Mouse (Mus musculus) liver, postnatal 0 days (tissue): ENCODE results near the gene Top3b.
"Not testable (repeated sequence)": the region's sequence is repeated elsewhere in the genome, so short reads cannot be mapped to it uniquely, and the experiment has no call there.

ENCODE experiments used
- CTCF ChIP-seq: sonication (generic); IDR thresholded peaks from 2 replicates; pipeline ENCODE4 v1.5.1; 2016; ENCODE audit warnings: antibody characterized with exemption, low read depth
- EP300 ChIP-seq: IDR thresholded peaks from 2 replicates; pipeline ENCODE4 v1.6.1; 2016; ENCODE audit warnings: antibody characterized with exemption, low read depth, mild to moderate bottlenecking

DNA sequence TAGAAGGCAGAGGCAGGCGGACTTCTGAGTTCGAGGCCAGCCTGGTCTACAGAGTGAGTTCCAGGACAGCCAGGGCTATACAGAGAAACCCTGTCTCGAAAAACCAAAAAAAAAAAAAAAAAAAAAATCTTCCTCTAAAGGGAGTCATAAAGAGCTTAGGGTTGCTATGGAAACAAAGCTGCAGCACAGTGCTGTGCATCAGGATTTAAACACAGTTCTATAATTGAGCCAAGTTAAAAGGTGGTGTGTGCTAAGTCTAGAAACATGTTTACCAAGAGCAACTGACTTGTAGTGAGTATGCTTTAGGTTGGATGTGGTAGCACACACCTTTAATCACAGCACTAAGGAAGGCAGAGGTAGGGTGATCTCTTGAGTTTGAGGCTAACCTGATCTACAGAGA lies 58.4 kb downstream of the Top3b start:
- not testable (repeated sequence) for TF ChIP-seq CTCF, EP300
